Mouse (Mus musculus): ENCODE data around the gene Ccl17.

DNA sequence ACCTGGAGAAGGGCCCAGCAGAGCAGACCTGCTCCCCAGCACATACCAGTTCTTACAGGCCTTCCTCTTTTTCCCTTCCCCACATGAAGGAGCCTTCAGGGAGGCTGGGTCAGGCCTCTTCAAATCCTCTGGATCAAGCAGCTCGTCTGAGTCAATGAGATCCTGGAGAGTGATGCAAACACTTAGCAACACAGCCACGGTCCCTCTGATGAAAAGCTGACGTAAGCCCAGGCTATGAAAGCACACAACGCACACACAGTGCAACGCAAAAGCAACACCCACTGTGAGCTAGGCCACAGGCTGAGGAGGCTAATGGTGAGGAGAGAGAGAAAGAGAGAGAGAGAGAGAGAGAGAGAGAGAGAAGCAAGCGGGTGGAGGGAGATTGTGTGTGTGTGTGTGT lies 14.9 kb downstream of the Ccl17 start:
- TF ChIP-seq POLR2A (IDR thresholded peaks at IDR 0.05; ENCODE audit: extremely low read depth, insufficient read depth, low read length), result no peak
- TF ChIP-seq CTCF (IDR thresholded peaks at IDR 0.05; ENCODE audit: extremely low read depth, insufficient read depth, low read length), result no peak
